ENCODE assay signal across 7 mouse cellular contexts in genomic region chr7:46030145-46030488, GRCm38 (mm10). TPM values are rescaled to one million over a fixed set of nuclear protein-coding genes. Genes with fewer than 3 reads are reported as not detected.
DNase-seq lines count a peak whose midpoint lies in the region; ATAC-seq and TF ChIP-seq lines count a peak whose summit lies in the region.

TSS of gene Abcc6 (minus strand) at chr7:46030302.

- TF ChIP-seq CTCF in E14TG2a.4 (conservative IDR thresholded peaks at IDR 0.05; ENCODE audit: low read length) (no peak), G1E (IDR thresholded peaks at IDR 0.05; ENCODE audit: low read depth, low read length) (no peak)
- TF ChIP-seq CTCF in lung, adult 2 months (IDR thresholded peaks at IDR 0.05; ENCODE audit: insufficient read depth, low read length): no peak
- no peak for TF ChIP-seq CTCF in cerebellum, adult 2 months (IDR thresholded peaks at IDR 0.05; ENCODE audit: borderline replicate concordance, insufficient read depth, low read depth, low read length)
- TF ChIP-seq CTCF in heart, adult 2 months (IDR thresholded peaks at IDR 0.05): no peak

- intact Hi-C loops in heart, adult 2 months (cut with DNase I): loop anchor here (10.0 kb wide), 1 partner anchor 195 kb away; the partner anchor contains the start of gene Grwd1

- no peaks in the 10 kb centered on the region for H3K9me3 ChIP-seq in E14TG2a.4 (ENCODE audit: low read length)
- no peaks in the 10 kb centered on the region for H3K9me3 ChIP-seq in G1E (replicated peaks)

- peaks cover 2% of the 10 kb centered on the region for H3K79me2 ChIP-seq in heart, adult 2 months (replicated peaks; ENCODE audit: control insufficient read depth, insufficient read depth, low read length)

- H3K27me3 ChIP-seq in E14TG2a.4 (ENCODE audit: insufficient read depth, low read length) (peaks cover 20% of the 10 kb centered on the region), G1E (ENCODE audit: insufficient read depth, low read length) (peaks cover 17% of the 10 kb centered on the region)
- H3K27me3 ChIP-seq in cerebellum, adult 2 months (ENCODE audit: control insufficient read depth, insufficient read depth, low read length): no peaks in the 10 kb centered on the region
- no peaks in the 10 kb centered on the region for H3K27me3 ChIP-seq in heart, adult 2 months (ENCODE audit: control insufficient read depth, insufficient read depth, low read length)

- 16% methylated on average over 11 of the region's 11 CpGs for WGBS in lung, adult 2 months
- WGBS in cerebellum, adult 2 months: 16% methylated on average over 11 of the region's 11 CpGs
- WGBS in heart, adult 2 months: 16% methylated on average over 11 of the region's 11 CpGs

- TF ChIP-seq POLR2A in lung, adult 2 months (IDR thresholded peaks at IDR 0.05; ENCODE audit: borderline replicate concordance, extremely low read depth, low read depth, low read length): no peak
- TF ChIP-seq POLR2A in cerebellum, adult 2 months (IDR thresholded peaks at IDR 0.05; ENCODE audit: borderline replicate concordance, insufficient read depth, low read length): no peak
- TF ChIP-seq POLR2A in heart, adult 2 months (IDR thresholded peaks at IDR 0.05; ENCODE audit: insufficient read depth, low read depth, low read length): no peak

- H3K27ac ChIP-seq in cerebellum, adult 2 months (ENCODE audit: insufficient read depth, low read length): no peak within 1 kb of the TSS
- no peak within 1 kb of the TSS for H3K27ac ChIP-seq in heart, adult 2 months

- no peak for DNase-seq in G1E (ENCODE audit: low spot score)
- DNase-seq in kidney, adult 8-10 months: peak; percentile 85 to 89
- peak; percentile 22 for DNase-seq in lung, adult 2 months
- no peak for DNase-seq in spleen, postnatal 10 days (ENCODE audit: low spot score in 2 of 2)
- no peak for DNase-seq in cerebellum, adult 2 months
- DNase-seq in heart, adult 2 months: no peak

- no peak within 1 kb of the TSS for H3K9ac ChIP-seq in heart, adult 2 months (ENCODE audit: low read depth, low read length)

- H3K4me3 ChIP-seq in E14TG2a.4 (replicated peaks; ENCODE audit: low read length) (peak within 1 kb of the TSS; percentile 66), G1E (ENCODE audit: low read depth, low read length) (peak within 1 kb of the TSS; percentile 58; the same call in 1 of the 2 replicates)
- no peak within 1 kb of the TSS for H3K4me3 ChIP-seq in lung, adult 2 months (replicated peaks; ENCODE audit: extremely low read depth, low read depth, low read length)
- H3K4me3 ChIP-seq in cerebellum, adult 2 months (replicated peaks; ENCODE audit: insufficient read depth, low read depth, low read length): no peak within 1 kb of the TSS
- H3K4me3 ChIP-seq in heart, adult 2 months: no peak within 1 kb of the TSS

- no peak for ATAC-seq in G1E (ENCODE audit: extremely low read depth, insufficient number of reproducible peaks, low FRiP score, poor library complexity, severe bottlenecking)

- peaks cover 39% of the 10 kb centered on the region for H3K4me1 ChIP-seq in E14TG2a.4 (replicated peaks; ENCODE audit: low read depth, low read length)
- peaks cover 55% of the 10 kb centered on the region for H3K4me1 ChIP-seq in G1E (ENCODE audit: insufficient read depth, low read depth, low read length)
- peaks cover 4% of the 10 kb centered on the region; the same call in 1 of the 2 replicates for H3K4me1 ChIP-seq in lung, adult 2 months (ENCODE audit: control insufficient read depth, insufficient read depth, low read length)
- H3K4me1 ChIP-seq in cerebellum, adult 2 months (ENCODE audit: control insufficient read depth, insufficient read depth, low read length): peaks cover 4% of the 10 kb centered on the region; the same call in 1 of the 2 replicates
- H3K4me1 ChIP-seq in heart, adult 2 months (ENCODE audit: control insufficient read depth, insufficient read depth, low read length): peaks cover 5% of the 10 kb centered on the region; the same call in 1 of the 2 replicates

- TF ChIP-seq EP300 in heart, adult 2 months (IDR thresholded peaks at IDR 0.05; ENCODE audit: insufficient read depth, low read depth, low read length): no peak

- peaks cover 2% of the 10 kb centered on the region; the same call in 1 of the 2 replicates for H3K36me3 ChIP-seq in E14TG2a.4 (ENCODE audit: insufficient read depth, low read length)
- peaks cover 4% of the 10 kb centered on the region for H3K36me3 ChIP-seq in G1E (replicated peaks)
- no peaks in the 10 kb centered on the region for H3K36me3 ChIP-seq in heart, adult 2 months (ENCODE audit: control insufficient read depth, insufficient read depth, low read length)

RNA-seq across cellular contexts. Expression of gene Abcc6, which starts in this region (rescaled TPM):
- total RNA-seq in G1E (2014; fragmentation: Nextera tagmentation) (not detected in 2 replicates), G1E (2017) (under 0.01 TPM in 2 replicates)
- 0.02 TPM in 1 of 2 replicates, not detected in the other for polyA plus RNA-seq in G1E (2012)
- polyA plus RNA-seq in lung, adult 2 months (2012; rRNA removed): 1.5 TPM in 2 replicates
- polyA plus RNA-seq in cerebellum, adult 2 months (2012; rRNA removed): 2.7 and 2.8 TPM in 2 replicates
- not detected for total RNA-seq in heart, adult 2 months (2021)
- 0.14 TPM in 1 of 2 replicates, not detected in the other for polyA plus RNA-seq in heart, adult 2 months (2012; rRNA removed)

Comparison
In these comparisons a context has a peak if more than half of its experiments do, and no peak if none do; other contexts are left out.
1. H3K4me3 ChIP-seq: peak in E14TG2a.4 (single experiment) and G1E (single experiment); none in lung, adult 2 months (single experiment), cerebellum, adult 2 months (single experiment) and heart, adult 2 months (single experiment).
2. DNase-seq: peak in kidney, adult 8-10 months (2 of 2) and lung, adult 2 months (single experiment); none in G1E (single experiment), spleen, postnatal 10 days (0 of 2), cerebellum, adult 2 months (0 of 2) and heart, adult 2 months (0 of 2).